Mouse (Mus musculus): ENCODE measurements around the gene Gzmk.

- no peak for TF ChIP-seq FLI1 (IDR thresholded peaks at IDR 0.05; ENCODE audit: low read length)
- no peak for TF ChIP-seq GATA1 (IDR thresholded peaks at IDR 0.05; ENCODE audit: borderline replicate concordance, low read length)
Observed at GRCm38 (mm10) chr13:113221851-113222250, 3.9 kb downstream of the Gzmk start.

Measured in megakaryocyte, embryonic 14.5 days (primary cell).